Mouse (Mus musculus): Measurements from ENCODE around the gene Paics. TPM values are rescaled to one million over a fixed set of nuclear protein-coding genes. Genes with fewer than 3 reads are reported as not detected.
A peak's percentile ranks its signal among the peaks of the same experiment; 100 is the strongest.
"Not testable (repeated sequence)": the region's sequence is repeated elsewhere in the genome, so short reads cannot be mapped to it uniquely, and the experiment has no call there.

Paics gene
- total RNA-seq, 2 experiments from 2014 or later: 129 to 152 TPM

- no peak for DNase-seq
- intact Hi-C loops (cut with DNase I; ENCODE audit: low total_unique reads): no loop called here
Observed at GRCm38 (mm10) chr5:76947142-76947541, 4.0 kb upstream of the Paics start.

GRCm38 (mm10) chr5:76947758-76948157, 3.3 kb upstream of the Paics start:
- no peak for DNase-seq
- intact Hi-C loops (cut with DNase I; ENCODE audit: low total_unique reads): no loop called here

GRCm38 (mm10) chr5:76950343-76951105, 583 bp upstream of the Paics start:
- intact Hi-C loops (cut with DNase I; ENCODE audit: low total_unique reads): no loop called here
- DNase-seq: no peak

GRCm38 (mm10) chr5:76952112-76953040, 1.3 kb downstream of the Paics start:
- intact Hi-C loops (cut with DNase I; ENCODE audit: low total_unique reads): no loop called here
- no peak for DNase-seq

GRCm38 (mm10) chr5:76953794-76954193, 2.7 kb downstream of the Paics start:
- intact Hi-C loops (cut with DNase I; ENCODE audit: low total_unique reads): no loop called here
- no peak for DNase-seq

DNA sequence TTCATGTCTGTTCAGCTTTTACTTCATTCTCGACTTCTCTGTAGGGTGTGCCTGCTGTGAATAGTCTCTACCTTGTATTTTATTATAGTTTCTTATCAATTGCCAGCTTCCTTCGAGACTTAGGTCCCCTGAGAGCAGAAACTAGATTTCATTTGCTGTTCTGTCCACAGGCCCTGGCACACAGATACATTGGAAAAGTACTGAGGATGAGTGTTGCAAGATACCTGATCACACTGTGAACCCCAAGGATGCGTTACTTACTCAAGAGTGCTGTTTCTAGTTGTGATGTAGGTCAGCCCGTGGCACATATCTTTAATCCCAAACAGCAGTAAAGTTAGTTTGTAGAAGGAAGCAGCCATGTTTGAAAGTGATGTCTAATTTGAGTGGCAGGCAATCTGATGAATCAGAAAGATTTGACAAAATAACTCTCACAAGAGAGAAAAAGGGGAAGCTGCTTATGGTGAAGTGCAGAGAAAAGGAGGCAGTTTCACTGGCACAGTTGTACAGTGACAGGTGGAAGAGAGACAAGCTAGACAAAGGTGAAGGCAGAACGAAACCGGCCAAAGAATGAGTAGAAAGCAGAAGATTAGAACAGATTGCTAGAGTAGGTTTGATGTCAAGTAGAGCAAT, 3.3 kb downstream of the Paics start:
- no peak for DNase-seq
- intact Hi-C loops (cut with DNase I; ENCODE audit: low total_unique reads): no loop called here

- no peak for DNase-seq
- intact Hi-C loops (cut with DNase I; ENCODE audit: low total_unique reads): no loop called here
Observed at GRCm38 (mm10) chr5:76955474-76955873, 4.4 kb downstream of the Paics start.

DNA sequence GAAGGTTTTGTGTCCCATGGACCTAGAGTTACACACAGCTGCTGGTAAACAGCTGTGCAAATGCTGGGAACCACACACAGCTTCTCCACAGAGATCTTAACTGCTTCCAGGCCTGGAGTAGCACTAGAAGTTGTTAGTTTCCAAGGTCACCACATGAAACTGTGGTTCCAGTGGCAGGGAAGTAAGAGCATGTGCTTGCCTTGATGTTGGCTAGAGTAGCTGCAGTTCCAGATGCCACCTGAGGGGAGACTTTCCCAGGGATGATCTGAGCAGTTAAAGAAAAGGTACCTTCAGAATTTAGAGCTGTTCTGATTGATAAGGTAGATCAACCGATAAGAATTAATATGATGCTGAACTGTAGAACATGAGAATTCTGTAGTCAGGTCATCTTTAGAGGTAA, 6.8 kb downstream of the Paics start:
- no peak for DNase-seq
- intact Hi-C loops (cut with DNase I; ENCODE audit: low total_unique reads): no loop called here

DNA sequence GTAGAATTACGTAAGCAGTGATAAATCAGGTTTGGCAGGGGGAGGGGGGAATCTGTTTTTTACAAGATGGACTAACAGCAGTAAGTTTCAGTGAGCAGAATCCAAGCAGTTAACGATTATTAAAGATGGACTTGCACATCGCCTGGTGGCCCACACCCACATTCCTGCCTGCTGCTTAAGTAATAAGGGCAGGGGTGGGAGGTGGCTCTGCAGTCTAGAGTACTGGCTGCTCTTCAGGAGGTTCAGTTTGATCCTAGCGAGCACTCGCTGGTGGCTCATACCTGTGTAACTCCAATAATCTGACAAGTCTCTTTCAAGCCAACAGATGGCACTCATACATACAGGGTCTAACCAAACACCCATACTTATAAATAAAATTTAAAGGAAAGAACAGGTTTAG, 8.5 kb downstream of the Paics start:
- DNase-seq: no peak
- intact Hi-C loops (cut with DNase I; ENCODE audit: low total_unique reads): no loop called here

DNA sequence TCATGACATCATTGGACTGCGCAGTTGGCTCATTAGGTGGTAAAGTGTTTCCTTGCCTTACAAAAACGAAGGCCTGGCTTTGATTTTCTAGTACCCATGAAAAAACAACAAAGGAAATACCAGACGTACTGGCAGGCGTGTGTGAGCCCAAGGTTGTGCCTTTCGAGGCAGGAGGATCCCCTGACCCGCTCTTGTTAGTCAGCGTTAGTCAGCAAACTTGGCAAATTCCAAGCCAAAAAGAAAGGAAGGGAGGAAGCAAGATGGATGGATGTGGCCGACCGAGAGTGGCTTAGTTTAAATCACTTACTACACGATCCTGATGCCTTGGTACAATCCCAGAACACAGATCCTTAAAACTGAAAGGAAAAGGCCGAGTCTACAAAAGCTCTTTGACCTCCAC, 11.4 kb downstream of the Paics start:
- intact Hi-C loops (cut with DNase I; ENCODE audit: low total_unique reads): no loop called here
- no peak for DNase-seq

DNA sequence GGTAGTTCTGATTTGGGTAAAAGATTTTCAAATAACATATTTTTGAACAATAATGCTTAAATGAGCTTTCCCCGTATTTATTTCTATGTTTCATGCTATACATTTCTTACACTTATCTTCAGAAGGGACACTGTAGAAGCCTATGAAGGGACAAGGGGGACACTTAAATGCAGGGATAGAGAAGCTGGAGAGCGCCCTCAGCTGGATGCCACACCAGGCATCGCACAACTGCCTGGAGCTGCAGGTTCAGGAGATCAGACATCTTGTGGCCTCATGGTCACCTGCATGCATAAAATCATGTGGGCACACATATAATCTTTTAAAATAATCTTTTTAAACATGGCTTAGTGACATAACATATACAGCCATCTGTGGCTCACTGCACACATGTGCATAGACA, 13.5 kb downstream of the Paics start:
- intact Hi-C loops (cut with DNase I; ENCODE audit: low total_unique reads): no loop called here

DNA sequence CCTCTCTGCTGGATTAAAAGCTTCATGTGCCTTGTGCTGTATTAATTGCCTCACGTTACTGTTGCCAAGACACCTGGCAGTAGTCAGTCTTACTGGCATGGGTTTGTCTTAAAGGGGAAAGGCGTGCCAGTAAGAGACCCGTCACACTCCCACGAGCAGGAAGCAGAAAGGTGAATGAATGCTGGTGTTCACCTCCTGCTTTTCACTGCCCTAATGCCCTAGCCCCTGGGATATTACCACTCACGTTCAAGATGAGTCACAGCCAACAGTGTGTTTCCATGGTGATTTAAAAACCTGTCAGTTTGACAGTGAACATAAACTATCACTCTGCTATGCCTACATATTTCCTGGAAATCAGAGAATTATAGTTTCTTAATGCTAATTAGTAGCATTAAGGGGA, 18.1 kb downstream of the Paics start:
- DNase-seq: no peak
- intact Hi-C loops (cut with DNase I; ENCODE audit: low total_unique reads): no loop called here

More for the DNA sequence above, 13.5 kb downstream of the Paics start:
- DNase-seq: no peak

DNA sequence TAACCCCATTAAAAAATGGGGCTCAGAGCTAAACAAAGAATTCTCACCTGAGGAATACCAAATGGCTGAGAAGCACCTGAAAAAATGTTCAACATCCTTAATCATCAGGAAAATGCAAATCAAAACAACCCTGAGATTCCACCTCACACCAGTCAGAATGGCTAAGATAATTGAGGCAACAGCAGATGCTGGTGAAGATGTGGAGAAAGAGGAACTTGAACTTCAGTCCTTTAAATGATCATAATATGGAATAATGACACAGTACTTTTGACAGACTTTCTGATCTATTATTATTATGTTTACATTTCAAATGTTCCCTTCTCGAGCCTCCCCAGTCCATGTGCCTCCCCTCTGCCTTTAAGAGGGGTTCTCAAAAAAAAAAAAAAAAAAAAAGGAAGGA, 20.0 kb downstream of the Paics start:
- intact Hi-C loops (cut with DNase I; ENCODE audit: low total_unique reads); DNase-seq: not testable (repeated sequence)

- intact Hi-C loops (cut with DNase I; ENCODE audit: low total_unique reads): no loop called here
- DNase-seq: no peak
Observed at GRCm38 (mm10) chr5:76973488-76973887, 22.4 kb downstream of the Paics start.

DNA sequence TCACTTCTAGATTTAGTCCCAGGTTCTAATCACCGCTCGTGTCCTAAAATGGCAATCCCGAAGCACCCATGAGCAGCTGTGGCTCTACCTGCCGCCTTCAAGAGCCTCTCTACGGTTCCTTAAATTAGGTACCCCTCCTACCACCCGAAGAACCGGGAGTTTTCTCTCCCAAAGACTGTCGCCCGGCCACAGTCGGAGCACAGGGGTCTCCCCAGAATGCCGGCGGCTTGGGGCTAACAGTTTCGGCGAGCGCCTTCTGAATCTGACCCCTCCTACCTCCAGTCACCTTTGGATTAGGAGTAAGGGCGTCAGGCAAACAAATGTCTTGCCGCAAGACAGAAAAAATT, 23.1 kb downstream of the Paics start:
- DNase-seq: no peak
- intact Hi-C loops (cut with DNase I; ENCODE audit: low total_unique reads): no loop called here

GRCm38 (mm10) chr5:76974554-76975285, 23.6 kb downstream of the Paics start, which contains the start of gene Srp72:
Gene Srp72 (plus strand): TSS chr5:76974683.
- intact Hi-C loops (cut with DNase I; ENCODE audit: low total_unique reads): no loop called here
- DNase-seq: peak; percentile 88

GRCm38 (mm10) chr5:76975736-76976135, 24.6 kb downstream of the Paics start:
- intact Hi-C loops (cut with DNase I; ENCODE audit: low total_unique reads): no loop called here
- DNase-seq: no peak

GRCm38 (mm10) chr5:76984015-76984414, 32.9 kb downstream of the Paics start:
- intact Hi-C loops (cut with DNase I; ENCODE audit: low total_unique reads): no loop called here
- DNase-seq: no peak

- intact Hi-C loops (cut with DNase I; ENCODE audit: low total_unique reads): no loop called here
- no peak for DNase-seq
Observed at GRCm38 (mm10) chr5:76990789-76991188, 39.7 kb downstream of the Paics start.

Measured in gastrocnemius, postnatal 14 days (tissue).